Mouse (Mus musculus) adrenal gland, adult 8-10 months (tissue): ENCODE measurements at regions not wholly inside any gene's neighbourhood (a gene's known extent, or its start where the extent isn't known, plus 50 kb on each side); places are given as distances from the start of the nearest gene placed in this dataset.

Source experiments
- DNase-seq: peaks from one replicate; pipeline ENCODE4 v3.0.0; 2022

- no peak for DNase-seq
These were observed 637.1 kb upstream of the Flrt2 start for GRCm38 (mm10) chr12:95054887-95055286.

GRCm38 (mm10) chr12:95056926-95057325, 635.1 kb upstream of the Flrt2 start:
- no peak for DNase-seq

- no peak for DNase-seq
These were observed 632.6 kb upstream of the Flrt2 start for GRCm38 (mm10) chr12:95059396-95059795.

GRCm38 (mm10) chr12:95072307-95072706, 619.7 kb upstream of the Flrt2 start:
- DNase-seq: no peak

GRCm38 (mm10) chr12:95119223-95119952, 572.6 kb upstream of the Flrt2 start:
- DNase-seq: no peak

GRCm38 (mm10) chr12:95132804-95133203, 559.2 kb upstream of the Flrt2 start:
- DNase-seq: no peak

- no peak for DNase-seq
These were observed 558.5 kb upstream of the Flrt2 start for GRCm38 (mm10) chr12:95133482-95133881.

- no peak for DNase-seq
These were observed 553.9 kb upstream of the Flrt2 start for GRCm38 (mm10) chr12:95138167-95138566.

- no peak for DNase-seq
These were observed 521.0 kb upstream of the Flrt2 start for GRCm38 (mm10) chr12:95171051-95171450.

- no peak for DNase-seq
These were observed 518.1 kb upstream of the Flrt2 start for GRCm38 (mm10) chr12:95173810-95174402.

GRCm38 (mm10) chr12:95202486-95202885, 489.5 kb upstream of the Flrt2 start:
- DNase-seq: no peak

GRCm38 (mm10) chr12:95205081-95205480, 486.9 kb upstream of the Flrt2 start:
- DNase-seq: no peak

GRCm38 (mm10) chr12:95239158-95239779, 452.8 kb upstream of the Flrt2 start:
- DNase-seq: no peak

GRCm38 (mm10) chr12:95267187-95267586, 424.8 kb upstream of the Flrt2 start:
- no peak for DNase-seq

- DNase-seq: no peak
These were observed 386.6 kb upstream of the Flrt2 start for GRCm38 (mm10) chr12:95305386-95305785.

GRCm38 (mm10) chr12:95315151-95315750, 376.8 kb upstream of the Flrt2 start:
- no peak for DNase-seq

- DNase-seq: no peak
These were observed 375.2 kb upstream of the Flrt2 start for GRCm38 (mm10) chr12:95316820-95317219.

GRCm38 (mm10) chr12:95321693-95322092, 370.3 kb upstream of the Flrt2 start:
- no peak for DNase-seq

- DNase-seq: no peak
These were observed 362.4 kb upstream of the Flrt2 start for GRCm38 (mm10) chr12:95329666-95330065.

- DNase-seq: no peak
These were observed 344.2 kb upstream of the Flrt2 start for GRCm38 (mm10) chr12:95347786-95348185.

GRCm38 (mm10) chr12:95355151-95355550, 336.9 kb upstream of the Flrt2 start:
- DNase-seq: no peak

GRCm38 (mm10) chr12:95384248-95384964, 307.6 kb upstream of the Flrt2 start:
- DNase-seq: no peak

GRCm38 (mm10) chr12:95385688-95386087, 306.3 kb upstream of the Flrt2 start:
- DNase-seq: no peak
